Mouse (Mus musculus) MEL (cell line): Measurements from ENCODE around the gene Hoxa11. TPM values are rescaled to one million over a fixed set of nuclear protein-coding genes. Genes with fewer than 3 reads are reported as not detected.

Experiments
- DNase-seq: peaks from one replicate; pipeline ENCODE4 v3.0.0; 2011; ENCODE audit warnings: low read depth, low spot score
- H3K27ac ChIP-seq: 2 replicates; pipeline ENCODE4 v1.5.1; 2012; ENCODE audit warnings: low read depth, mild to moderate bottlenecking, control low read depth, low read length, moderate library complexity; ENCODE audit not compliant: control insufficient read depth
- H3K27me3 ChIP-seq, 2 experiments: fragments of 150-350 bp in 1 of 2; sonication (generic) in 1 of 2; 2 replicates each; pipeline ENCODE4 v1.6.1; 2012; ENCODE audit warnings: low read length in 2 of 2, mild to moderate bottlenecking in 2 of 2, improper control_type of control experiment in 1 of 2, moderate library complexity in 1 of 2; ENCODE audit not compliant: insufficient read depth in 2 of 2, control insufficient read depth in 1 of 2
- H3K36me3 ChIP-seq, 2 experiments: 2 replicates each; pipeline ENCODE4 v1.6.1; 2012 to 2014; ENCODE audit warnings: low read length in 2 of 2, improper control_type of control experiment in 1 of 2, inconsistent platforms in 1 of 2, mild to moderate bottlenecking in 1 of 2; ENCODE audit not compliant: insufficient read depth in 2 of 2, control insufficient read depth in 1 of 2
- H3K4me1 ChIP-seq, 2 experiments: fragments of 150-350 bp in 1 of 2; sonication (generic) in 1 of 2; 2 replicates each; pipeline ENCODE4 v1.6.1; 2012; ENCODE audit warnings: low read length in 2 of 2, improper control_type of control experiment in 1 of 2, mild to moderate bottlenecking in 1 of 2; ENCODE audit not compliant: insufficient read depth in 2 of 2, control insufficient read depth in 1 of 2
- H3K4me3 ChIP-seq, 2 experiments: fragments of 150-350 bp in 1 of 2; sonication (generic) in 1 of 2; 2 replicates each; pipeline ENCODE4 v1.5.1; 2012; ENCODE audit warnings: low read depth in 2 of 2, low read length in 2 of 2, mild to moderate bottlenecking in 2 of 2, moderate library complexity in 2 of 2, control low read depth in 1 of 2, improper control_type of control experiment in 1 of 2; ENCODE audit not compliant: control insufficient read depth in 1 of 2, insufficient read depth in 1 of 2
- H3K79me2 ChIP-seq: 2 replicates; pipeline ENCODE4 v1.6.1; 2012; ENCODE audit warnings: mild to moderate bottlenecking, low read length, moderate library complexity; ENCODE audit not compliant: control insufficient read depth, poor library complexity, insufficient read depth
- H3K9ac ChIP-seq: 2 replicates; pipeline ENCODE4 v1.6.1; 2012; ENCODE audit warnings: low read depth, mild to moderate bottlenecking, control low read depth, low read length, moderate library complexity; ENCODE audit not compliant: control insufficient read depth, poor library complexity, severe bottlenecking
- H3K9me3 ChIP-seq: fragments of 150-350 bp; sonication (generic); replicated peaks from 2 replicates; pipeline ENCODE4 v1.6.1; 2012; ENCODE audit warnings: mild to moderate bottlenecking, low read length, improper control_type of control experiment, moderate library complexity; ENCODE audit not compliant: insufficient read depth
- BHLHE40 ChIP-seq: IDR thresholded peaks from 2 replicates; pipeline ENCODE4 v1.6.1; 2012; ENCODE audit warnings: low read depth, mild to moderate bottlenecking, inconsistent platforms, low read length, improper control_type of control experiment, borderline replicate concordance
- E2F4 ChIP-seq: IDR thresholded peaks from 2 replicates; pipeline ENCODE4 v1.6.1; 2011; ENCODE audit warnings: low read depth, low read length, improper control_type of control experiment, borderline replicate concordance
- EP300 ChIP-seq, 2 experiments: IDR thresholded peaks; 2 replicates each; pipeline ENCODE4 v1.6.1; 2011; ENCODE audit warnings: improper control_type of control experiment in 2 of 2, low read length in 2 of 2, low read depth in 1 of 2, mild to moderate bottlenecking in 1 of 2
- ETS1 ChIP-seq: IDR thresholded peaks from 2 replicates; pipeline ENCODE4 v1.6.1; 2012; ENCODE audit warnings: low read depth, mild to moderate bottlenecking, inconsistent platforms, low read length, improper control_type of control experiment, moderate library complexity
- GABPA ChIP-seq: IDR thresholded peaks from 2 replicates; pipeline ENCODE4 v1.6.1; 2012; ENCODE audit warnings: low read depth, mild to moderate bottlenecking, inconsistent platforms, low read length, improper control_type of control experiment, moderate library complexity
- GATA1 ChIP-seq: IDR thresholded peaks from 2 replicates; pipeline ENCODE4 v1.6.1; 2011; ENCODE audit warnings: low read depth, low read length, improper control_type of control experiment
- JUND ChIP-seq: IDR thresholded peaks from 2 replicates; pipeline ENCODE4 v1.6.1; 2011; ENCODE audit warnings: low read depth, mild to moderate bottlenecking, improper control_type of control experiment, low read length
- KAT2A ChIP-seq: conservative IDR thresholded peaks from 2 replicates; pipeline ENCODE4 v1.6.1; 2012; ENCODE audit warnings: low read depth, low read length, improper control_type of control experiment, inconsistent platforms
- MAX ChIP-seq: IDR thresholded peaks from 2 replicates; pipeline ENCODE4 v1.6.1; 2011; ENCODE audit warnings: low read length, improper control_type of control experiment
- MEF2A ChIP-seq: IDR thresholded peaks from 2 replicates; pipeline ENCODE4 v1.6.1; 2014; ENCODE audit warnings: low read depth, mild to moderate bottlenecking, inconsistent platforms, low read length, improper control_type of control experiment; ENCODE audit not compliant: poor library complexity, insufficient replicate concordance, severe bottlenecking; ENCODE audit errors: extremely low read depth
- MYC ChIP-seq: IDR thresholded peaks from 2 replicates; pipeline ENCODE4 v1.6.1; 2011; ENCODE audit warnings: low read depth, mild to moderate bottlenecking, low read length, improper control_type of control experiment, moderate library complexity
- NELFE ChIP-seq: IDR thresholded peaks from 2 replicates; pipeline ENCODE4 v1.6.1; 2011; ENCODE audit warnings: low read depth, low read length, improper control_type of control experiment
- NRF1 ChIP-seq: IDR thresholded peaks from 2 replicates; pipeline ENCODE4 v1.6.1; 2014; ENCODE audit warnings: low read depth, mild to moderate bottlenecking, inconsistent platforms, low read length, improper control_type of control experiment, moderate library complexity; ENCODE audit not compliant: poor library complexity, insufficient read depth, severe bottlenecking
- POLR2AphosphoS2 ChIP-seq: IDR thresholded peaks from 2 replicates; pipeline ENCODE4 v1.6.1; 2011; ENCODE audit warnings: low read length, improper control_type of control experiment
- SIN3A ChIP-seq: IDR thresholded peaks from 2 replicates; pipeline ENCODE4 v1.6.1; 2012; ENCODE audit warnings: low read length, improper control_type of control experiment, inconsistent platforms
- SMC3 ChIP-seq: IDR thresholded peaks from 2 replicates; pipeline ENCODE4 v1.6.1; 2011; ENCODE audit warnings: low read depth, low read length, improper control_type of control experiment
- TBP ChIP-seq: IDR thresholded peaks from 2 replicates; pipeline ENCODE4 v1.8.0; 2011; ENCODE audit warnings: low read depth, low read length, improper control_type of control experiment
- UBTF ChIP-seq: IDR thresholded peaks from 2 replicates; pipeline ENCODE4 v1.6.1; 2012; ENCODE audit warnings: low read depth, mild to moderate bottlenecking, inconsistent platforms, low read length, improper control_type of control experiment, moderate library complexity, borderline replicate concordance; ENCODE audit not compliant: insufficient read depth
- USF1 ChIP-seq: IDR thresholded peaks from 2 replicates; pipeline ENCODE4 v1.6.1; 2014; ENCODE audit warnings: low read depth, mild to moderate bottlenecking, inconsistent platforms, low read length, improper control_type of control experiment, moderate library complexity
- USF2 ChIP-seq, 2 experiments: IDR thresholded peaks; 2 replicates each; pipeline ENCODE4 v1.6.1; 2011 to 2012; ENCODE audit warnings: improper control_type of control experiment in 2 of 2, low read length in 2 of 2, borderline replicate concordance in 1 of 2, inconsistent platforms in 1 of 2, low read depth in 1 of 2, mild to moderate bottlenecking in 1 of 2; ENCODE audit not compliant: insufficient read depth in 1 of 2
- polyA plus RNA-seq, 2 experiments: library from polyadenylated mRNA; stranded (reverse) in 1 of 2; unstranded in 1 of 2; fragments of >175 nt in 1 of 2; fragments of >200 nt in 1 of 2; gene quantifications; 2 replicates each; pipeline versions ENCODE4 v1.2.1 to v1.2.4; 2012; ENCODE audit warnings: low replicate concordance in 2 of 2, low read depth in 1 of 2; ENCODE audit not compliant: insufficient read length in 2 of 2, insufficient read depth in 1 of 2, missing spikeins in 1 of 2
- total RNA-seq: library from RNA; depleted of rRNA; stranded (reverse); fragments of 300-350 nt; gene quantifications from 2 replicates; pipeline ENCODE4 v1.2.3, GENCODE M21; 2012; rRNA removed

The Hoxa11 gene
- total RNA-seq = not detected in 2 replicates
- polyA plus RNA-seq = not detected

DNA sequence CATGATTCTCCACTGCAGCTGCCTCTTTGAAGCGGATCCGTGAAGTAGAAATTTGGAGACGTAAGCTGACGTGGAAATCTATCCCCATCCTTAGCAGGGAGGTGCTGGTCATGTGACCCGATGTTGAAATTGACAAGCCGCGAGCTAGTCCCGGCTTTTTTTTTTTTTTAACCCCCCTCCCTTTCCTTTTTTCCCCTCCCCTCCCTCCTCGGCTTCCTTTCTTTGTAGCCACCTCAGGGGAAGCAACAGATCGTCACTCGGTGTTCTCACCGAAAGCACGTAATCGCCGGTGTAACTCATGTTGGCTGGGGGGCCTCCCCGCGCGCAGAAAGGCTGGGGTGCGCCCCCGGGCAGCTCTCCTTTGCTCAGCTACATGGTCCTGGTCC is at the start of gene Hoxa11:
Gene Hoxa11 (minus strand): TSS at position 54 of the 386 bp plus-strand sequence.
- no peaks in the 10 kb centered on the region for H3K27me3 ChIP-seq
- DNase-seq = no peak
- H3K4me3 ChIP-seq = no peak within 1 kb of the TSS

DNA sequence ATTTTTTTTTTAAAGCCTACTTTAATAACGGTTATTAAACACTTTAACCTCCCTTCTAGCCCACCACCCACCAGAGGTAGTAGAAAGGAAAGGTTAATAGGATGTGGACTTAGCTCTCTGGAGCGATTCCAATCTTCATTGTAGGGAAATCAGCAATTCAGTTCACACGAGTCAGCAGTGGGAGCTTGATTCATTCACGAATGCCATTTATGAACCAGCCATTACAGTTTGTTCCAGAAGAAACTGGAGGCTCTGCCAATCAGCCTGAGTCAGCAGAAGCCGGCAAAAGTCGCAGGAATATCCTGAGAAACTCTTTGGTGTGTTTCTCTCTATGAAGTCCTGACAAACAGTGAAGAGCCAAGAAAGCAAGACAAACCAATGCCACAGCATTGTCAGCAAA is 49.0 kb upstream of the Hoxa11 start:
- Histone ChIP-seq H3K4me3 (no peak overlapping the region), H3K27me3 (no peaks in the 10 kb centered on the region), H3K27ac (no peak overlapping the region), H3K4me1 (no peaks in the 10 kb centered on the region), H3K79me2 (no peaks in the 10 kb centered on the region), H3K36me3 (no peaks in the 10 kb centered on the region), H3K9me3 (no peaks in the 10 kb centered on the region), H3K9ac (no peak overlapping the region)
- DNase-seq = no peak
- no peak for TF ChIP-seq NRF1
- no peak for TF ChIP-seq E2F4
- TF ChIP-seq TBP = no peak
- TF ChIP-seq BHLHE40 = no peak
- no peak for TF ChIP-seq MAX
- no peak for TF ChIP-seq GATA1
- no peak for TF ChIP-seq POLR2AphosphoS2
- no peak for TF ChIP-seq SMC3
- TF ChIP-seq JUND = no peak
- TF ChIP-seq EP300 (IDR thresholded peaks at IDR 0.05; ENCODE audit: low read depth in 1 of 2, low read length in 2 of 2) = no peak
- TF ChIP-seq MEF2A = no peak
- TF ChIP-seq, all 39 proteins: peak for 0

More for the DNA sequence above, at the start of gene Hoxa11:
- no peak within 1 kb of the TSS for H3K9ac ChIP-seq
- no peaks in the 10 kb centered on the region for H3K4me1 ChIP-seq
- no peaks in the 10 kb centered on the region for H3K9me3 ChIP-seq
- no peak within 1 kb of the TSS for H3K27ac ChIP-seq
- no peaks in the 10 kb centered on the region for H3K79me2 ChIP-seq
- no peak for TF ChIP-seq MAX
- TF ChIP-seq USF2 (IDR thresholded peaks at IDR 0.05; ENCODE audit: borderline replicate concordance in 1 of 2, insufficient read depth in 1 of 2, low read depth in 1 of 2, low read length in 2 of 2) = no peak
- no peak for TF ChIP-seq UBTF
- TF ChIP-seq KAT2A = no peak
- no peak for TF ChIP-seq NELFE
- TF ChIP-seq MYC = no peak
- TF ChIP-seq ETS1 = no peak
- no peak for TF ChIP-seq GABPA
- TF ChIP-seq USF1 = no peak
- no peak for TF ChIP-seq SMC3
- TF ChIP-seq BHLHE40 = no peak
- no peak for TF ChIP-seq SIN3A
- TF ChIP-seq GATA1 = no peak
- TF ChIP-seq, all 39 proteins: peak for 0
- H3K36me3 ChIP-seq = no peaks in the 10 kb centered on the region
